Mouse (Mus musculus): ENCODE results near the gene Clec2l. TPM values are rescaled to one million over a fixed set of nuclear protein-coding genes. Genes with fewer than 3 reads are reported as not detected.

The Clec2l gene
- total and polyA plus RNA-seq, 2 experiments = not detected

- WGBS = 98% methylated on average over 3 of the region's 3 CpGs
- Histone ChIP-seq H3K4me3 (ENCODE audit: insufficient read depth, low read depth, low read length) (no peak overlapping the region), H3K27ac (replicated peaks; ENCODE audit: insufficient read depth, low read depth, low read length) (no peak overlapping the region), H3K4me1 (ENCODE audit: control insufficient read depth, insufficient read depth, low read length) (no peaks in the 10 kb centered on the region), H3K9ac (ENCODE audit: low read depth, low read length) (no peak overlapping the region), H3K27me3 (ENCODE audit: control insufficient read depth, insufficient read depth, low read length) (no peaks in the 10 kb centered on the region), H3K36me3 (ENCODE audit: control insufficient read depth, insufficient read depth, low read length) (peaks cover 31% of the 10 kb centered on the region), H3K79me2 (ENCODE audit: control insufficient read depth, insufficient read depth, low read length) (no peaks in the 10 kb centered on the region)
- TF ChIP-seq POLR2A (IDR thresholded peaks at IDR 0.05; ENCODE audit: extremely low read depth, insufficient read depth, low read length) = no peak
- no peak for TF ChIP-seq CTCF (IDR thresholded peaks at IDR 0.05; ENCODE audit: low read depth, low read length)
- DNase-seq (ENCODE audit: extremely low read depth, low read depth, low spot score) = no peak
These were observed 62.6 kb downstream of the Clec2l start for GRCm38 (mm10) chr6:38725515-38725914.

Other genes with a start within 250 kb of the Clec2l start
- gene Ubn2, start 229.1 kb upstream of the Clec2l start, total RNA-seq (2014; rRNA removed) = 7.9 and 10.6 TPM in 2 replicates
- 2.2 and 2.9 TPM in 2 replicates for gene Ubn2, start 229.1 kb upstream of the Clec2l start, polyA plus RNA-seq (2012; rRNA removed)
- gene Fmc1, start 129.6 kb upstream of the Clec2l start, total RNA-seq (2014; rRNA removed) = 63.7 and 93.6 TPM in 2 replicates
- 219 and 299 TPM in 2 replicates for gene Fmc1, start 129.6 kb upstream of the Clec2l start, polyA plus RNA-seq (2012; rRNA removed)
- gene Luc7l2, start 111.7 kb upstream of the Clec2l start, total RNA-seq (2014; rRNA removed) = 96.2 and 128 TPM in 2 replicates
- 12.8 and 20.0 TPM in 2 replicates for gene Luc7l2, start 111.7 kb upstream of the Clec2l start, polyA plus RNA-seq (2012; rRNA removed)
- gene Klrg2, start 25.8 kb upstream of the Clec2l start, total RNA-seq (2014; rRNA removed) = 0.07 TPM in 1 of 2 replicates, not detected in the other
- not detected in 2 replicates for gene Klrg2, start 25.8 kb upstream of the Clec2l start, polyA plus RNA-seq (2012; rRNA removed)
- 3.5 and 4.9 TPM in 2 replicates for gene Tbxas1, start 212.3 kb downstream of the Clec2l start, total RNA-seq (2014; rRNA removed)
- 0.61 and 1.1 TPM in 2 replicates for gene Tbxas1, start 212.3 kb downstream of the Clec2l start, polyA plus RNA-seq (2012; rRNA removed)
- gene Hipk2, start 213.1 kb downstream of the Clec2l start, total RNA-seq (2014; rRNA removed) = 8.5 and 10.4 TPM in 2 replicates
- 22.2 and 23.5 TPM in 2 replicates for gene Hipk2, start 213.1 kb downstream of the Clec2l start, polyA plus RNA-seq (2012; rRNA removed)

Measured in liver, adult 2 months (tissue).